Mouse (Mus musculus): ENCODE data around the gene 0610010K14Rik. TPM values are rescaled to one million over a fixed set of nuclear protein-coding genes. Genes with fewer than 3 reads are reported as not detected.

Gene 0610010K14Rik
- total and polyA plus RNA-seq, 3 experiments, result 20.2 to 100 (median 64.9) TPM

DNA sequence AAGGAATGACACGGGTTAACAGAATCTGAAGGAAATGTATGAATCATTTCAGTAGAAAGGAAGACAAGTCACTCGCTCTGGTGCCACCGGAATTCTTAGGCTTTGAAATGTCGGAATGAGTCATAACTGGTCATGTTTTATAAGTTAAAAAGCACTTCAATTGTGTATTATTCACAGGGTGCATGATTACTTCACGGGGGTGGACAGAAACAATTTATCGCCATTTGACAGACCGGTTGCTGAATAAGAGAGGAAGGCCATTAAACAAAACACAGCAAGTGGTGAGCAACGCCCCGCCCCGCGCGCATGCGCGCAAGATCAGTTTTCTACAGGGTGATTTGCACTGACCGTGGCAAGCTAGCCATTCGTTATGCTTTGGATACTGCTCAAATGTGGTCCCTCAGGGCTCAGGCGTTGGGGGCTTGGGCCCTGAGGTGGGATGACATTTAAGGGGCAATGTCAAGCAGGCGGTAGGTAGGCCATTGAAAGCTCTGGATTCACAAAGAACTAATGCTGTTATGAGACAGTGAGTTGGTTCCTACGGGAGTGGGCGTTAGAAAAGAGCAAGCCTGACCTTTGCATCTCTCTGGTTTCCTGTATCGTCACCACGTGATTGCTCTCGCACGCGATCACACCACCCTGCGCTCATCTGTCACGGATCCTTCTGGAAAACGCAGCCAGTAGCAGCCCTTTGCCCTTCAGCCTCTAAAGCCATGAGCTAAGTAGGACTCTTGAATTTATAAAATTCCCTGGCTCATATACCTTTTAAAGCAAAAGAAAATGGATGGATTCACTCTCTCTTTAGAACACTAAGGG is 48.2 kb downstream of the 0610010K14Rik start:
- no peak for DNase-seq (ENCODE audit: low spot score)

More for the DNA sequence above, 48.2 kb downstream of the 0610010K14Rik start:
- Histone ChIP-seq H3K4me3 (ENCODE audit: low read depth, low read length) (no peak overlapping the region), H3K9me3 (replicated peaks) (no peaks in the 10 kb centered on the region), H3K4me1 (ENCODE audit: insufficient read depth, low read depth, low read length) (no peaks in the 10 kb centered on the region), H3K36me3 (replicated peaks) (no peaks in the 10 kb centered on the region), H3K27me3 (ENCODE audit: insufficient read depth, low read length) (peaks cover 16% of the 10 kb centered on the region)
- no peak for ATAC-seq (ENCODE audit: extremely low read depth, insufficient number of reproducible peaks, low FRiP score, poor library complexity, severe bottlenecking)
- TF ChIP-seq POLR2AphosphoS5 (IDR thresholded peaks at IDR 0.05; ENCODE audit: insufficient replicate concordance, low read depth, low read length) (no peak), GATA2 (IDR thresholded peaks at IDR 0.05; ENCODE audit: borderline replicate concordance, low read depth, low read length) (no peak), TAL1 (conservative IDR thresholded peaks at IDR 0.05; ENCODE audit: low read depth, low read length) (no peak), CTCF (IDR thresholded peaks at IDR 0.05; ENCODE audit: low read depth, low read length) (no peak), GATA1 (IDR thresholded peaks at IDR 0.05; ENCODE audit: borderline replicate concordance, low read length) (no peak)

Other genes starting within 250 kb of the 0610010K14Rik start
Only the 20 nearest of the 22 such genes appear.
- gene Dvl2, start 237.3 kb downstream of the 0610010K14Rik start, total RNA-seq (2014; fragmentation: Nextera tagmentation), result 32.7 and 39.8 TPM in 2 replicates
- 44.8 and 49.6 TPM in 2 replicates for gene Dvl2, start 237.3 kb downstream of the 0610010K14Rik start, total RNA-seq (2017)
- gene Dvl2, start 237.3 kb downstream of the 0610010K14Rik start, polyA plus RNA-seq (2012), result 66.5 and 71.8 TPM in 2 replicates
- gene Acadvl, start 222.5 kb downstream of the 0610010K14Rik start, total RNA-seq (2014; fragmentation: Nextera tagmentation), result 16.3 and 21.7 TPM in 2 replicates
- 31.1 and 31.7 TPM in 2 replicates for gene Acadvl, start 222.5 kb downstream of the 0610010K14Rik start, total RNA-seq (2017)
- gene Acadvl, start 222.5 kb downstream of the 0610010K14Rik start, polyA plus RNA-seq (2012), result 16.3 and 21.0 TPM in 2 replicates
- gene Dlg4, start 221.0 kb downstream of the 0610010K14Rik start, total RNA-seq (2014; fragmentation: Nextera tagmentation), result 10.9 and 14.0 TPM in 2 replicates
- gene Dlg4, start 221.0 kb downstream of the 0610010K14Rik start, total RNA-seq (2017), result 1.1 and 2.2 TPM in 2 replicates
- 8.8 and 12.1 TPM in 2 replicates for gene Dlg4, start 221.0 kb downstream of the 0610010K14Rik start, polyA plus RNA-seq (2012)
- gene Asgr1, start 183.8 kb downstream of the 0610010K14Rik start, total RNA-seq (2014; fragmentation: Nextera tagmentation), result not detected in 2 replicates
- gene Asgr1, start 183.8 kb downstream of the 0610010K14Rik start, total RNA-seq (2017), result not detected in 2 replicates
- not detected in 2 replicates for gene Asgr1, start 183.8 kb downstream of the 0610010K14Rik start, polyA plus RNA-seq (2012)
- not detected in 2 replicates for gene Asgr2, start 145.3 kb downstream of the 0610010K14Rik start, total RNA-seq (2014; fragmentation: Nextera tagmentation)
- gene Asgr2, start 145.3 kb downstream of the 0610010K14Rik start, total RNA-seq (2017), result not detected in 2 replicates
- not detected in 2 replicates for gene Asgr2, start 145.3 kb downstream of the 0610010K14Rik start, polyA plus RNA-seq (2012)
- not detected in 2 replicates for gene Mgl2, start 107.6 kb downstream of the 0610010K14Rik start, total RNA-seq (2014; fragmentation: Nextera tagmentation)
- 0.41 TPM in 1 of 2 replicates, not detected in the other for gene Mgl2, start 107.6 kb downstream of the 0610010K14Rik start, total RNA-seq (2017)
- gene Mgl2, start 107.6 kb downstream of the 0610010K14Rik start, polyA plus RNA-seq (2012), result not detected in 2 replicates
- gene Clec10a, start 81.7 kb downstream of the 0610010K14Rik start, total RNA-seq (2014; fragmentation: Nextera tagmentation), result 26.3 and 36.3 TPM in 2 replicates
- gene Clec10a, start 81.7 kb downstream of the 0610010K14Rik start, total RNA-seq (2017), result 89.8 and 103 TPM in 2 replicates
- gene Clec10a, start 81.7 kb downstream of the 0610010K14Rik start, polyA plus RNA-seq (2012), result 4.3 and 5.1 TPM in 2 replicates
- not detected in 2 replicates for gene Slc16a11, start 25.2 kb downstream of the 0610010K14Rik start, total RNA-seq (2014; fragmentation: Nextera tagmentation)
- 0.06 TPM in 1 of 2 replicates, not detected in the other for gene Slc16a11, start 25.2 kb downstream of the 0610010K14Rik start, total RNA-seq (2017)
- not detected in 2 replicates for gene Slc16a11, start 25.2 kb downstream of the 0610010K14Rik start, polyA plus RNA-seq (2012)
- gene Slc16a13, start 16.9 kb downstream of the 0610010K14Rik start, total RNA-seq (2014; fragmentation: Nextera tagmentation), result 4.7 and 6.0 TPM in 2 replicates
- gene Slc16a13, start 16.9 kb downstream of the 0610010K14Rik start, total RNA-seq (2017), result 4.6 and 5.7 TPM in 2 replicates
- gene Slc16a13, start 16.9 kb downstream of the 0610010K14Rik start, polyA plus RNA-seq (2012), result 6.6 and 8.3 TPM in 2 replicates
- gene Bcl6b, start 8.1 kb downstream of the 0610010K14Rik start, total RNA-seq (2014; fragmentation: Nextera tagmentation), result not detected in 2 replicates
- gene Bcl6b, start 8.1 kb downstream of the 0610010K14Rik start, total RNA-seq (2017), result 0.22 TPM in 1 of 2 replicates, not detected in the other
- not detected in 2 replicates for gene Bcl6b, start 8.1 kb downstream of the 0610010K14Rik start, polyA plus RNA-seq (2012)
- gene Gm21988, start 1.9 kb upstream of the 0610010K14Rik start, total RNA-seq (2014; fragmentation: Nextera tagmentation), result 2.9 and 3.5 TPM in 2 replicates
- gene Gm21988, start 1.9 kb upstream of the 0610010K14Rik start, total RNA-seq (2017), result 1.2 and 1.9 TPM in 2 replicates
- gene Gm21988, start 1.9 kb upstream of the 0610010K14Rik start, polyA plus RNA-seq (2012), result 3.2 TPM in 2 replicates
- gene Rnasek, start 1.9 kb upstream of the 0610010K14Rik start, total RNA-seq (2014; fragmentation: Nextera tagmentation), result 133 and 164 TPM in 2 replicates
- 21.6 and 29.2 TPM in 2 replicates for gene Rnasek, start 1.9 kb upstream of the 0610010K14Rik start, total RNA-seq (2017)
- gene Rnasek, start 1.9 kb upstream of the 0610010K14Rik start, polyA plus RNA-seq (2012), result 119 and 152 TPM in 2 replicates
- gene Alox12, start 17.4 kb upstream of the 0610010K14Rik start, total RNA-seq (2014; fragmentation: Nextera tagmentation), result not detected in 2 replicates
- gene Alox12, start 17.4 kb upstream of the 0610010K14Rik start, total RNA-seq (2017), result 0.11 and 0.12 TPM in 2 replicates
- gene Alox12, start 17.4 kb upstream of the 0610010K14Rik start, polyA plus RNA-seq (2012), result 0.02 TPM in 1 of 2 replicates, not detected in the other
- not detected in 2 replicates for gene Alox12e, start 84.7 kb upstream of the 0610010K14Rik start, total RNA-seq (2014; fragmentation: Nextera tagmentation)
- gene Alox12e, start 84.7 kb upstream of the 0610010K14Rik start, total RNA-seq (2017), result 0.16 TPM in 1 of 2 replicates, not detected in the other
- not detected in 2 replicates for gene Alox12e, start 84.7 kb upstream of the 0610010K14Rik start, polyA plus RNA-seq (2012)
- not detected in 2 replicates for gene Alox15, start 114.1 kb upstream of the 0610010K14Rik start, total RNA-seq (2014; fragmentation: Nextera tagmentation)
- gene Alox15, start 114.1 kb upstream of the 0610010K14Rik start, total RNA-seq (2017), result not detected in 2 replicates
- not detected in 2 replicates for gene Alox15, start 114.1 kb upstream of the 0610010K14Rik start, polyA plus RNA-seq (2012)
- 36.5 and 39.9 TPM in 2 replicates for gene Pelp1, start 172.1 kb upstream of the 0610010K14Rik start, total RNA-seq (2014; fragmentation: Nextera tagmentation)
- gene Pelp1, start 172.1 kb upstream of the 0610010K14Rik start, total RNA-seq (2017), result 6.9 and 7.8 TPM in 2 replicates
- gene Pelp1, start 172.1 kb upstream of the 0610010K14Rik start, polyA plus RNA-seq (2012), result 104 and 111 TPM in 2 replicates
- gene Arrb2, start 194.7 kb upstream of the 0610010K14Rik start, total RNA-seq (2014; fragmentation: Nextera tagmentation), result 51.7 and 69.3 TPM in 2 replicates
- gene Arrb2, start 194.7 kb upstream of the 0610010K14Rik start, total RNA-seq (2017), result 97.1 and 114 TPM in 2 replicates
- 327 and 349 TPM in 2 replicates for gene Arrb2, start 194.7 kb upstream of the 0610010K14Rik start, polyA plus RNA-seq (2012)
- 13.2 and 18.1 TPM in 2 replicates for gene Med11, start 214.0 kb upstream of the 0610010K14Rik start, total RNA-seq (2014; fragmentation: Nextera tagmentation)
- gene Med11, start 214.0 kb upstream of the 0610010K14Rik start, total RNA-seq (2017), result 37.0 and 42.4 TPM in 2 replicates
- 18.5 and 22.6 TPM in 2 replicates for gene Med11, start 214.0 kb upstream of the 0610010K14Rik start, polyA plus RNA-seq (2012)
- gene Zmynd15, start 221.5 kb upstream of the 0610010K14Rik start, total RNA-seq (2014; fragmentation: Nextera tagmentation), result not detected in 2 replicates
- gene Zmynd15, start 221.5 kb upstream of the 0610010K14Rik start, total RNA-seq (2017), result 0.06 and 0.66 TPM in 2 replicates
- not detected in 2 replicates for gene Zmynd15, start 221.5 kb upstream of the 0610010K14Rik start, polyA plus RNA-seq (2012)
- not detected in 2 replicates for gene Cxcl16, start 222.1 kb upstream of the 0610010K14Rik start, total RNA-seq (2014; fragmentation: Nextera tagmentation)
- not detected in 2 replicates for gene Cxcl16, start 222.1 kb upstream of the 0610010K14Rik start, total RNA-seq (2017)
- gene Cxcl16, start 222.1 kb upstream of the 0610010K14Rik start, polyA plus RNA-seq (2012), result not detected in 2 replicates